Mouse (Mus musculus) spleen, postnatal 4 days (tissue): Measurements from ENCODE around the gene Xlr.
A peak's percentile ranks its signal among the peaks of the same experiment; 100 is the strongest.
"Not testable (repeated sequence)": the region's sequence is repeated elsewhere in the genome, so short reads cannot be mapped to it uniquely, and the experiment has no call there.

Source experiments
- DNase-seq, 2 experiments: peaks; one replicate each; pipeline ENCODE4 v3.0.0; 2022; ENCODE audit warnings: low spot score in 2 of 2

Gene Xlr

DNA sequence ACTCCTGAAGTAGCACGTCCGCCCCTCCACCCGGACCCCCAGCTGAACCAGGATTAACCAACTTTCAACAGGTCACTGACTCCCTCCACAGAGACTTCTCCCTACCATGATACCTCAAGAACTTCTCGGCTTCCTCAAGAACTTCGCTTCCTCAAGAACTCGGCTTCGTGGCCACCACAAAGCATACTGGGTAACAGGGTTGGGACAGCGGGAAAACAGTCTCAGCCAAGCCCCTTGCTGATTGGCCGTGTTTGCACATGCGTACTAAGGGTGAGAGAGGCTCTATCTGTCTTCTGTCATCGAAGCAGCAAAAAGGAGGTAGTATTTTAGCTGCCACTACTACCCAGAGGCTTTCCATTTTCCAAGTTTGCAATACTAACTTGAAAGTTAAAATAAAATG is at the start of gene Xlr:
TSS of gene Xlr (minus strand) at position 188 of the 400 bp plus-strand sequence.
- DNase-seq = not testable (repeated sequence)

- DNase-seq = no peak
Observed at GRCm38 (mm10) chrX:53799074-53799473, 1.6 kb upstream of the Xlr start.

DNA sequence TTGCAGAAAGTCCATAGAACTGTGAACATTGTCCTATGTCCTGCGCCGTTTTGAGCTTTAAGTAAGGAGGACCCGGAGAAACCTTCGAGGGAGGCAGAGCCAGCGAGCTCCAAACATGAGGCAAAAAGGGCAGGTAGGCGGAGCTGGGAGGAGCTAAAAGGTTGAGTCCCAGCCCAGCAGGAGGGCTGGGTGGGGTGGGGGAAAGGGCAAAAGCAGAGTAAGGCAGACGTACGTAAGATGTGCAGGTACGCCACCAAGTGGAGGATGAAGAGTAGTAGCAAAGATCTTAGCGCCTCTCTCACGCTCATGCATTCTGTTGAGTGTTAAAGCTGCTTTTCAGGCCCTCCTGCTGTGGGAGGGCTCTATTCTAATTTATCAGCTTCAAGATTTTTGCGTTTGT is 21.2 kb downstream of the Xlr start, which contains the start of gene Zfp36l3:
TSS of gene Zfp36l3 (minus strand) at position 119 of the 400 bp plus-strand sequence.
- no peak for DNase-seq

- DNase-seq = no peak
Observed at GRCm38 (mm10) chrX:53757736-53758135, 39.8 kb downstream of the Xlr start, which contains the start of gene 1700013H16Rik. Gene 1700013H16Rik (minus strand): TSS chrX:53757831.

DNA sequence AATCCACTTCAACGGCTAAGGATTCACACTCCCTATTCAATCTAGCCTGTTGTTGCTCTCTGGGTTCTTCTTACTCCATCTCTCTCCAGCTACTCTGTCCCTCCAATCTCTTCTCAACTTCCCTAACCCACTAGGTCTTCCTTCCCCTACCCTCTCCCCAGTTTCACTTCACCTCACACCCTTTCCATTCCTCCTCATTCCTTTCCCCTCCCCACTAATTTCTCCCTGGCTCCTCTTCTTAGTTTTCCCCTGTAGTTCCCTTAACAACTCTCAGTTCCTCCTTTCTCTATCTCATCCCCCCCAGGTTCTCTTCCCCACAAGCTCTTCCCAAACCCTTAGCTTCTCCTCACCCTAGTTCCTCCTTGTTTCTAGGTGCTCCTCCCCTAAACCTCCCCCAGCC is 44.7 kb downstream of the Xlr start:
- no peak for DNase-seq

GRCm38 (mm10) chrX:53728967-53729366 is 68.5 kb downstream of the Xlr start:
- DNase-seq = peak in 1 of 2 experiments; percentile 40
